Mouse (Mus musculus) CH12.LX (cell line): ENCODE measurements around the gene Adcy5. TPM values are rescaled to one million over a fixed set of nuclear protein-coding genes. Genes with fewer than 3 reads are reported as not detected.

Experiments used
- DNase-seq: peaks from one replicate; pipeline ENCODE4 v3.0.0-alpha.2; 2013; ENCODE audit errors: extremely low read depth
- H3K27ac ChIP-seq: 2 replicates; pipeline ENCODE4 v1.5.1; 2012; ENCODE audit warnings: low read depth, mild to moderate bottlenecking, control low read depth, moderate library complexity; ENCODE audit not compliant: insufficient read depth
- H3K27me3 ChIP-seq: replicated peaks from 2 replicates; pipeline ENCODE3; 2012; ENCODE audit warnings: inconsistent platforms
- H3K36me3 ChIP-seq, 2 experiments: replicated peaks in 1 of 2; 2 replicates each; pipeline versions ENCODE3 to v1.6.1; 2012; ENCODE audit warnings: inconsistent platforms in 1 of 2, low read length in 1 of 2, mild to moderate bottlenecking in 1 of 2, mixed read lengths in 1 of 2, moderate library complexity in 1 of 2; ENCODE audit not compliant: control insufficient read depth in 1 of 2, insufficient read depth in 1 of 2
- H3K4me1 ChIP-seq, 2 experiments: 2 replicates each; pipeline ENCODE4 v1.6.1; 2012; ENCODE audit warnings: inconsistent platforms in 1 of 2, moderate library complexity in 1 of 2; ENCODE audit not compliant: insufficient read depth in 2 of 2, control insufficient read depth in 1 of 2
- H3K4me2 ChIP-seq: 2 replicates; pipeline ENCODE4 v1.6.1; 2012; ENCODE audit warnings: low read depth, mild to moderate bottlenecking, control low read depth; ENCODE audit not compliant: poor library complexity, insufficient read depth, severe bottlenecking
- H3K4me3 ChIP-seq, 3 experiments: fragments of 150-350 bp in 1 of 3; sonication (generic) in 1 of 3; replicated peaks in 1 of 3; 2 replicates each; pipeline versions ENCODE3 to v1.5.1; 2011 to 2012; ENCODE audit warnings: low read depth in 2 of 3, low read length in 2 of 3, mild to moderate bottlenecking in 2 of 3, moderate library complexity in 2 of 3, control low read depth in 1 of 3, improper control_type of control experiment in 1 of 3, inconsistent platforms in 1 of 3, mixed read lengths in 1 of 3; ENCODE audit not compliant: poor library complexity in 1 of 3
- H3K79me2 ChIP-seq: replicated peaks from 2 replicates; pipeline ENCODE4 v1.6.1; 2012; ENCODE audit warnings: mild to moderate bottlenecking, moderate library complexity; ENCODE audit not compliant: control insufficient read depth, poor library complexity, insufficient read depth, severe bottlenecking; ENCODE audit errors: extremely low read depth
- H3K9ac ChIP-seq: 2 replicates; pipeline ENCODE4 v1.6.1; 2012; ENCODE audit warnings: low read depth, mild to moderate bottlenecking, control low read depth, moderate library complexity; ENCODE audit not compliant: insufficient read depth
- H3K9me3 ChIP-seq: replicated peaks from 2 replicates; pipeline ENCODE3; 2012; ENCODE audit warnings: low read length, inconsistent platforms, mixed read lengths
- CHD1 ChIP-seq: IDR thresholded peaks from 2 replicates; pipeline ENCODE4 v1.6.1; 2012; ENCODE audit warnings: low read depth, low read length, improper control_type of control experiment, inconsistent platforms
- CTCF ChIP-seq, 2 experiments: IDR thresholded peaks in 1 of 2; conservative IDR thresholded peaks in 1 of 2; 2 replicates each; pipeline ENCODE4 v1.5.1; 2011 to 2012; ENCODE audit warnings: low read depth in 2 of 2, low read length in 2 of 2, improper control_type of control experiment in 1 of 2, inconsistent platforms in 1 of 2, mild to moderate bottlenecking in 1 of 2, moderate library complexity in 1 of 2
- E2F4 ChIP-seq: IDR thresholded peaks from 2 replicates; pipeline ENCODE4 v1.6.1; 2011; ENCODE audit warnings: low read depth, low read length, improper control_type of control experiment; ENCODE audit not compliant: insufficient replicate concordance
- EP300 ChIP-seq: IDR thresholded peaks from 2 replicates; pipeline ENCODE4 v1.6.1; 2011; ENCODE audit warnings: low read length, improper control_type of control experiment
- ETS1 ChIP-seq: conservative IDR thresholded peaks from 2 replicates; pipeline ENCODE4 v1.6.1; 2012; ENCODE audit warnings: low read depth, mild to moderate bottlenecking, inconsistent platforms, low read length, improper control_type of control experiment, moderate library complexity
- HCFC1 ChIP-seq: IDR thresholded peaks from 2 replicates; pipeline ENCODE4 v1.6.1; 2012; ENCODE audit warnings: low read depth, mild to moderate bottlenecking, inconsistent platforms, low read length, improper control_type of control experiment
- IRF4 ChIP-seq: IDR thresholded peaks from 2 replicates; pipeline ENCODE4 v1.6.1; 2014; ENCODE audit warnings: low read depth, mild to moderate bottlenecking, inconsistent platforms, low read length, improper control_type of control experiment
- KAT2A ChIP-seq: IDR thresholded peaks from 2 replicates; pipeline ENCODE4 v1.6.1; 2012; ENCODE audit warnings: low read length, improper control_type of control experiment, inconsistent platforms; ENCODE audit not compliant: insufficient replicate concordance
- MAFK ChIP-seq: IDR thresholded peaks from 2 replicates; pipeline ENCODE4 v1.6.1; 2011; ENCODE audit warnings: low read length, improper control_type of control experiment; ENCODE audit not compliant: insufficient replicate concordance
- MAX ChIP-seq: IDR thresholded peaks from 2 replicates; pipeline ENCODE4 v1.6.1; 2011; ENCODE audit warnings: low read length, improper control_type of control experiment
- MAZ ChIP-seq: IDR thresholded peaks from 2 replicates; pipeline ENCODE4 v1.6.1; 2012; ENCODE audit warnings: low read depth, mild to moderate bottlenecking, inconsistent platforms, low read length, improper control_type of control experiment, moderate library complexity
- MEF2A ChIP-seq: IDR thresholded peaks from 2 replicates; pipeline ENCODE4 v1.6.1; 2014; ENCODE audit warnings: low read depth, mild to moderate bottlenecking, inconsistent platforms, low read length, improper control_type of control experiment, borderline replicate concordance
- MYC ChIP-seq: IDR thresholded peaks from 2 replicates; pipeline ENCODE4 v1.6.1; 2011; ENCODE audit warnings: low read depth, mild to moderate bottlenecking, improper control_type of control experiment, low read length
- NELFE ChIP-seq: IDR thresholded peaks from 2 replicates; pipeline ENCODE4 v1.6.1; 2011; ENCODE audit warnings: low read depth, low read length, improper control_type of control experiment
- POLR2AphosphoS2 ChIP-seq: IDR thresholded peaks from 2 replicates; pipeline ENCODE4 v1.6.1; 2011; ENCODE audit warnings: low read depth, low read length, improper control_type of control experiment
- RAD21 ChIP-seq: IDR thresholded peaks from 2 replicates; pipeline ENCODE4 v1.6.1; 2011; ENCODE audit warnings: low read depth, mild to moderate bottlenecking, low read length, improper control_type of control experiment, moderate library complexity
- SIN3A ChIP-seq: IDR thresholded peaks from 2 replicates; pipeline ENCODE4 v1.6.1; 2012; ENCODE audit warnings: low read length, improper control_type of control experiment, inconsistent platforms
- TBP ChIP-seq: conservative IDR thresholded peaks from 2 replicates; pipeline ENCODE4 v1.6.1; 2011; ENCODE audit warnings: low read depth, low read length, improper control_type of control experiment
- TCF12 ChIP-seq: IDR thresholded peaks from 2 replicates; pipeline ENCODE4 v1.6.1; 2014; ENCODE audit warnings: low read depth, mild to moderate bottlenecking, inconsistent platforms, low read length, improper control_type of control experiment
- USF2 ChIP-seq: conservative IDR thresholded peaks from 2 replicates; pipeline ENCODE4 v1.6.1; 2011; ENCODE audit warnings: low read depth, low read length, improper control_type of control experiment
- ZC3H11A ChIP-seq: IDR thresholded peaks from 2 replicates; pipeline ENCODE4 v1.6.1; 2012; ENCODE audit warnings: low read depth, mild to moderate bottlenecking, inconsistent platforms, low read length, improper control_type of control experiment
- ZKSCAN1 ChIP-seq: IDR thresholded peaks from 2 replicates; pipeline ENCODE4 v1.6.1; 2012; ENCODE audit warnings: low read depth, inconsistent platforms, low read length, improper control_type of control experiment, borderline replicate concordance
- ZNF384 ChIP-seq: IDR thresholded peaks from 2 replicates; pipeline ENCODE4 v1.6.1; 2012; ENCODE audit warnings: low read depth, low read length, improper control_type of control experiment, inconsistent platforms
- dilution Hi-C: fragments of 300-500 bp; cut with MboI; formaldehyde crosslinking; loops from 2 replicates; pipeline ENCODE4 v1.14.3; 2020; ENCODE audit warnings: low sequenced_read_pairs; ENCODE audit not compliant: extremely low pct_unique_long_range_greater_than_20kb, extremely low pct_ligation_motif_present
- in situ Hi-C: fragments of 300-500 bp; cut with MboI; formaldehyde crosslinking; loops from 3 replicates; pipeline ENCODE4 v1.14.3; 2019; ENCODE audit warnings: low sequenced_read_pairs, low pct_ligation_motif_present, low pct_unique_long_range_greater_than_20kb, mixed read lengths
- polyA plus RNA-seq: library from polyadenylated mRNA; unstranded; fragments of >175 nt; gene quantifications from 2 replicates; pipeline ENCODE4 v1.2.1, GENCODE M21; 2012; ENCODE audit warnings: low read depth; ENCODE audit not compliant: insufficient read length
- total RNA-seq, 2 experiments: library from RNA; depleted of rRNA; stranded (reverse); fragments of 300-350 nt in 1 of 2; fragments of >200 nt in 1 of 2; gene quantifications; 2 replicates each; pipeline ENCODE4 v1.2.3; 2012 to 2014

The Adcy5 gene
- total and polyA plus RNA-seq, 3 experiments: 0.04 TPM; not detected in 2

- peaks cover 85% of the 10 kb centered on the region for H3K27me3 ChIP-seq
- no peaks in the 10 kb centered on the region for H3K9me3 ChIP-seq
- no peak for DNase-seq
- dilution Hi-C loops (no loop called here), in situ Hi-C loops (no loop called here)
- TF ChIP-seq MEF2A (no peak), HCFC1 (no peak), USF2 (no peak), MYC (no peak), EP300 (no peak), ZKSCAN1 (no peak), RAD21 (no peak), POLR2AphosphoS2 (no peak), TBP (no peak), MAZ (no peak)
- H3K4me1 ChIP-seq: no peaks in the 10 kb centered on the region
- no peak overlapping the region for H3K4me2 ChIP-seq
- H3K27ac ChIP-seq: no peak overlapping the region
- H3K9ac ChIP-seq: no peak overlapping the region
- H3K4me3 ChIP-seq: no peak overlapping the region
- H3K36me3 ChIP-seq: no peaks in the 10 kb centered on the region
- no peaks in the 10 kb centered on the region for H3K79me2 ChIP-seq
Observed at GRCm38 (mm10) chr16:35239318-35239965, 84.8 kb downstream of the Adcy5 start.

- H3K4me1 ChIP-seq: no peaks in the 10 kb centered on the region
- no peak overlapping the region for H3K9ac ChIP-seq
- peaks cover 81% of the 10 kb centered on the region for H3K27me3 ChIP-seq
- no peaks in the 10 kb centered on the region for H3K36me3 ChIP-seq
- dilution Hi-C loops: no loop called here
- H3K4me3 ChIP-seq: no peak overlapping the region
- no peak overlapping the region for H3K27ac ChIP-seq
- H3K9me3 ChIP-seq: no peaks in the 10 kb centered on the region
- in situ Hi-C loops: no loop called here
- no peak for DNase-seq
- no peak overlapping the region for H3K4me2 ChIP-seq
- no peaks in the 10 kb centered on the region for H3K79me2 ChIP-seq
- TF ChIP-seq CHD1 (no peak), IRF4 (no peak), SIN3A (no peak), TBP (no peak), ZC3H11A (no peak), MEF2A (no peak), ETS1 (no peak), MAZ (no peak), ZKSCAN1 (no peak), MAX (no peak), TCF12 (no peak), NELFE (no peak), E2F4 (no peak), USF2 (no peak), POLR2AphosphoS2 (no peak), ZNF384 (no peak), KAT2A (no peak), MAFK (no peak), CTCF (conservative IDR thresholded peaks at IDR 0.05 in 1 of 2, IDR thresholded peaks at IDR 0.05 in 1 of 2; ENCODE audit: low read depth in 2 of 2, low read length in 2 of 2) (no peak)
Observed at GRCm38 (mm10) chr16:35239966-35240730, 85.5 kb downstream of the Adcy5 start.
